Mouse (Mus musculus): ENCODE measurements around the gene Fam117b. TPM values are rescaled to one million over a fixed set of nuclear protein-coding genes. Genes with fewer than 3 reads are reported as not detected.

The Fam117b gene
- polyA plus RNA-seq (2015; fragmentation: Nextera tagmentation; extraction: Ambion mirVana): 45.2 and 45.3 TPM in 2 replicates

GRCm38 (mm10) chr1:59912413-59913157 is at the start of gene Fam117b:
Fam117b (plus strand) TSS chr1:59913006.
- Histone ChIP-seq H3K9ac (ENCODE audit: low read depth, low read length) (peak within 1 kb of the TSS; percentile 99), H3K36me3 (ENCODE audit: control insufficient read depth, insufficient read depth, low read length) (no peaks in the 10 kb centered on the region), H3K27me3 (ENCODE audit: control insufficient read depth, insufficient read depth, low read depth, low read length) (no peaks in the 10 kb centered on the region), H3K4me1 (ENCODE audit: control insufficient read depth, insufficient read depth, low read length) (peaks cover 22% of the 10 kb centered on the region), H3K4me3 (ENCODE audit: low read depth, low read length) (peak within 1 kb of the TSS; percentile 99), H3K4me2 (ENCODE audit: low read length) (peak within 1 kb of the TSS; percentile 81), H3K27ac (ENCODE audit: low read length) (peak within 1 kb of the TSS; percentile 97), H3K9me3 (replicated peaks; ENCODE audit: control insufficient read depth, low read length, poor library complexity, severe bottlenecking) (no peaks in the 10 kb centered on the region)
- ATAC-seq: peak; percentile 97
- under 1% methylated on average over 69 of the region's 72 CpGs for WGBS

GRCm38 (mm10) chr1:59868041-59868440 is 44.8 kb upstream of the Fam117b start:
- H3K27ac ChIP-seq (ENCODE audit: low read length): no peak overlapping the region
- H3K9me3 ChIP-seq (replicated peaks; ENCODE audit: control insufficient read depth, low read length, poor library complexity, severe bottlenecking): no peaks in the 10 kb centered on the region
- H3K4me3 ChIP-seq (ENCODE audit: low read depth, low read length): no peak overlapping the region
- 95% methylated on average over 5 of the region's 5 CpGs for WGBS
- no peak overlapping the region for H3K9ac ChIP-seq (ENCODE audit: low read depth, low read length)
- H3K4me1 ChIP-seq (ENCODE audit: control insufficient read depth, insufficient read depth, low read length): no peaks in the 10 kb centered on the region
- no peak overlapping the region for H3K4me2 ChIP-seq (ENCODE audit: low read length)
- peaks cover 33% of the 10 kb centered on the region for H3K36me3 ChIP-seq (ENCODE audit: control insufficient read depth, insufficient read depth, low read length)
- ATAC-seq: no peak
- H3K27me3 ChIP-seq (ENCODE audit: control insufficient read depth, insufficient read depth, low read depth, low read length): no peaks in the 10 kb centered on the region

- H3K27ac ChIP-seq (ENCODE audit: low read length): no peak overlapping the region
- no peak overlapping the region for H3K4me3 ChIP-seq (ENCODE audit: low read depth, low read length)
- ATAC-seq: no peak
- H3K4me1 ChIP-seq (ENCODE audit: control insufficient read depth, insufficient read depth, low read length): no peaks in the 10 kb centered on the region
- H3K36me3 ChIP-seq (ENCODE audit: control insufficient read depth, insufficient read depth, low read length): peaks cover 8% of the 10 kb centered on the region
- H3K4me2 ChIP-seq (ENCODE audit: low read length): no peak overlapping the region
- H3K27me3 ChIP-seq (ENCODE audit: control insufficient read depth, insufficient read depth, low read depth, low read length): no peaks in the 10 kb centered on the region
- H3K9ac ChIP-seq (ENCODE audit: low read depth, low read length): no peak overlapping the region
- WGBS: 83% methylated on average over 3 of the region's 3 CpGs
- H3K9me3 ChIP-seq (replicated peaks; ENCODE audit: control insufficient read depth, low read length, poor library complexity, severe bottlenecking): no peaks in the 10 kb centered on the region
Measured at GRCm38 (mm10) chr1:59874023-59874422, 38.8 kb upstream of the Fam117b start.

GRCm38 (mm10) chr1:59878098-59878497 is 34.7 kb upstream of the Fam117b start:
- Histone ChIP-seq H3K4me3 (ENCODE audit: low read depth, low read length) (no peak overlapping the region), H3K9ac (ENCODE audit: low read depth, low read length) (no peak overlapping the region)
- WGBS: 93% methylated on average over 7 of the region's 7 CpGs

GRCm38 (mm10) chr1:59883349-59884134 is 29.3 kb upstream of the Fam117b start:
- H3K27ac ChIP-seq (ENCODE audit: low read length): no peak overlapping the region
- H3K36me3 ChIP-seq (ENCODE audit: control insufficient read depth, insufficient read depth, low read length): no peaks in the 10 kb centered on the region
- H3K9me3 ChIP-seq (replicated peaks; ENCODE audit: control insufficient read depth, low read length, poor library complexity, severe bottlenecking): no peaks in the 10 kb centered on the region
- H3K4me2 ChIP-seq (ENCODE audit: low read length): no peak overlapping the region
- no peaks in the 10 kb centered on the region for H3K4me1 ChIP-seq (ENCODE audit: control insufficient read depth, insufficient read depth, low read length)
- H3K27me3 ChIP-seq (ENCODE audit: control insufficient read depth, insufficient read depth, low read depth, low read length): no peaks in the 10 kb centered on the region
- H3K4me3 ChIP-seq (ENCODE audit: low read depth, low read length): no peak overlapping the region
- WGBS: 32% methylated on average over 3 of the region's 3 CpGs
- ATAC-seq: peak; percentile 49; the same call in 1 of the 2 replicates
- H3K9ac ChIP-seq (ENCODE audit: low read depth, low read length): no peak overlapping the region

More at GRCm38 (mm10) chr1:59878098-59878497, 34.7 kb upstream of the Fam117b start:
- H3K27ac ChIP-seq (ENCODE audit: low read length): no peak overlapping the region
- no peak overlapping the region for H3K4me2 ChIP-seq (ENCODE audit: low read length)
- H3K4me1 ChIP-seq (ENCODE audit: control insufficient read depth, insufficient read depth, low read length): no peaks in the 10 kb centered on the region
- ATAC-seq: no peak
- H3K27me3 ChIP-seq (ENCODE audit: control insufficient read depth, insufficient read depth, low read depth, low read length): no peaks in the 10 kb centered on the region
- H3K36me3 ChIP-seq (ENCODE audit: control insufficient read depth, insufficient read depth, low read length): no peaks in the 10 kb centered on the region
- H3K9me3 ChIP-seq (replicated peaks; ENCODE audit: control insufficient read depth, low read length, poor library complexity, severe bottlenecking): no peaks in the 10 kb centered on the region

GRCm38 (mm10) chr1:59886899-59887298 is 25.9 kb upstream of the Fam117b start:
- no peaks in the 10 kb centered on the region for H3K9me3 ChIP-seq (replicated peaks; ENCODE audit: control insufficient read depth, low read length, poor library complexity, severe bottlenecking)
- no peak overlapping the region for H3K4me3 ChIP-seq (ENCODE audit: low read depth, low read length)
- H3K36me3 ChIP-seq (ENCODE audit: control insufficient read depth, insufficient read depth, low read length): no peaks in the 10 kb centered on the region
- 42% methylated on average over 4 of the region's 4 CpGs for WGBS
- H3K9ac ChIP-seq (ENCODE audit: low read depth, low read length): no peak overlapping the region
- H3K4me2 ChIP-seq (ENCODE audit: low read length): no peak overlapping the region
- ATAC-seq: no peak
- H3K4me1 ChIP-seq (ENCODE audit: control insufficient read depth, insufficient read depth, low read length): no peaks in the 10 kb centered on the region
- no peaks in the 10 kb centered on the region for H3K27me3 ChIP-seq (ENCODE audit: control insufficient read depth, insufficient read depth, low read depth, low read length)
- no peak overlapping the region for H3K27ac ChIP-seq (ENCODE audit: low read length)

GRCm38 (mm10) chr1:59888018-59888417 is 24.8 kb upstream of the Fam117b start:
- H3K4me3 ChIP-seq (ENCODE audit: low read depth, low read length): no peak overlapping the region
- no peak for ATAC-seq
- no peak overlapping the region for H3K27ac ChIP-seq (ENCODE audit: low read length)
- H3K9ac ChIP-seq (ENCODE audit: low read depth, low read length): no peak overlapping the region
- H3K4me1 ChIP-seq (ENCODE audit: control insufficient read depth, insufficient read depth, low read length): no peaks in the 10 kb centered on the region
- H3K36me3 ChIP-seq (ENCODE audit: control insufficient read depth, insufficient read depth, low read length): no peaks in the 10 kb centered on the region
- H3K27me3 ChIP-seq (ENCODE audit: control insufficient read depth, insufficient read depth, low read depth, low read length): no peaks in the 10 kb centered on the region
- H3K4me2 ChIP-seq (ENCODE audit: low read length): no peak overlapping the region
- no peaks in the 10 kb centered on the region for H3K9me3 ChIP-seq (replicated peaks; ENCODE audit: control insufficient read depth, low read length, poor library complexity, severe bottlenecking)

GRCm38 (mm10) chr1:59891185-59891584 is 21.6 kb upstream of the Fam117b start:
- no peak overlapping the region for H3K27ac ChIP-seq (ENCODE audit: low read length)
- H3K4me2 ChIP-seq (ENCODE audit: low read length): no peak overlapping the region
- H3K4me1 ChIP-seq (ENCODE audit: control insufficient read depth, insufficient read depth, low read length): no peaks in the 10 kb centered on the region
- H3K9ac ChIP-seq (ENCODE audit: low read depth, low read length): no peak overlapping the region
- 75% methylated on average over 4 of the region's 4 CpGs for WGBS
- no peak for ATAC-seq
- no peaks in the 10 kb centered on the region for H3K9me3 ChIP-seq (replicated peaks; ENCODE audit: control insufficient read depth, low read length, poor library complexity, severe bottlenecking)
- no peaks in the 10 kb centered on the region for H3K36me3 ChIP-seq (ENCODE audit: control insufficient read depth, insufficient read depth, low read length)
- H3K27me3 ChIP-seq (ENCODE audit: control insufficient read depth, insufficient read depth, low read depth, low read length): no peaks in the 10 kb centered on the region
- no peak overlapping the region for H3K4me3 ChIP-seq (ENCODE audit: low read depth, low read length)

GRCm38 (mm10) chr1:59892777-59893176 is 20.0 kb upstream of the Fam117b start:
- Histone ChIP-seq H3K36me3 (ENCODE audit: control insufficient read depth, insufficient read depth, low read length) (no peaks in the 10 kb centered on the region), H3K4me2 (ENCODE audit: low read length) (no peak overlapping the region), H3K27ac (ENCODE audit: low read length) (no peak overlapping the region), H3K27me3 (ENCODE audit: control insufficient read depth, insufficient read depth, low read depth, low read length) (no peaks in the 10 kb centered on the region), H3K4me1 (ENCODE audit: control insufficient read depth, insufficient read depth, low read length) (no peaks in the 10 kb centered on the region), H3K9ac (ENCODE audit: low read depth, low read length) (no peak overlapping the region), H3K4me3 (ENCODE audit: low read depth, low read length) (no peak overlapping the region), H3K9me3 (replicated peaks; ENCODE audit: control insufficient read depth, low read length, poor library complexity, severe bottlenecking) (no peaks in the 10 kb centered on the region)
- no peak for ATAC-seq
- 87% methylated on average over 8 of the region's 8 CpGs for WGBS

All from midbrain, embryonic 16.5 days (tissue).